Mouse (Mus musculus): ENCODE measurements around the gene Gna13.

GRCm38 (mm10) chr11:109377477-109377876, 14.8 kb downstream of the Gna13 start:
- TF ChIP-seq POLR2A (IDR thresholded peaks at IDR 0.05; ENCODE audit: extremely low read depth, insufficient read depth, low read length) (no peak), CTCF (IDR thresholded peaks at IDR 0.05; ENCODE audit: extremely low read depth, insufficient read depth, low read length) (no peak)

Data from cortical plate, adult 2 months (tissue).